Mouse (Mus musculus) CH12.LX (cell line): ENCODE results near the gene Rpp25l. TPM values are rescaled to one million over a fixed set of nuclear protein-coding genes. Genes with fewer than 3 reads are reported as not detected.

Experiments used
- DNase-seq: peaks from one replicate; pipeline ENCODE4 v3.0.0-alpha.2; 2013; ENCODE audit errors: extremely low read depth
- H3K27ac ChIP-seq: 2 replicates; pipeline ENCODE4 v1.5.1; 2012; ENCODE audit warnings: low read depth, mild to moderate bottlenecking, control low read depth, moderate library complexity; ENCODE audit not compliant: insufficient read depth
- H3K27me3 ChIP-seq: replicated peaks from 2 replicates; pipeline ENCODE3; 2012; ENCODE audit warnings: inconsistent platforms
- H3K36me3 ChIP-seq, 2 experiments: replicated peaks in 1 of 2; 2 replicates each; pipeline versions ENCODE3 to v1.6.1; 2012; ENCODE audit warnings: inconsistent platforms in 1 of 2, low read length in 1 of 2, mild to moderate bottlenecking in 1 of 2, mixed read lengths in 1 of 2, moderate library complexity in 1 of 2; ENCODE audit not compliant: control insufficient read depth in 1 of 2, insufficient read depth in 1 of 2
- H3K4me1 ChIP-seq, 2 experiments: 2 replicates each; pipeline ENCODE4 v1.6.1; 2012; ENCODE audit warnings: inconsistent platforms in 1 of 2, moderate library complexity in 1 of 2; ENCODE audit not compliant: insufficient read depth in 2 of 2, control insufficient read depth in 1 of 2
- H3K4me2 ChIP-seq: 2 replicates; pipeline ENCODE4 v1.6.1; 2012; ENCODE audit warnings: low read depth, mild to moderate bottlenecking, control low read depth; ENCODE audit not compliant: poor library complexity, insufficient read depth, severe bottlenecking
- H3K4me3 ChIP-seq, 3 experiments: fragments of 150-350 bp in 1 of 3; sonication (generic) in 1 of 3; replicated peaks in 1 of 3; 2 replicates each; pipeline versions ENCODE3 to v1.5.1; 2011 to 2012; ENCODE audit warnings: low read depth in 2 of 3, low read length in 2 of 3, mild to moderate bottlenecking in 2 of 3, moderate library complexity in 2 of 3, control low read depth in 1 of 3, improper control_type of control experiment in 1 of 3, inconsistent platforms in 1 of 3, mixed read lengths in 1 of 3; ENCODE audit not compliant: poor library complexity in 1 of 3
- H3K79me2 ChIP-seq: replicated peaks from 2 replicates; pipeline ENCODE4 v1.6.1; 2012; ENCODE audit warnings: mild to moderate bottlenecking, moderate library complexity; ENCODE audit not compliant: control insufficient read depth, poor library complexity, insufficient read depth, severe bottlenecking; ENCODE audit errors: extremely low read depth
- H3K9ac ChIP-seq: 2 replicates; pipeline ENCODE4 v1.6.1; 2012; ENCODE audit warnings: low read depth, mild to moderate bottlenecking, control low read depth, moderate library complexity; ENCODE audit not compliant: insufficient read depth
- H3K9me3 ChIP-seq: replicated peaks from 2 replicates; pipeline ENCODE3; 2012; ENCODE audit warnings: low read length, inconsistent platforms, mixed read lengths
- BHLHE40 ChIP-seq: IDR thresholded peaks from 2 replicates; pipeline ENCODE4 v1.6.1; 2011; ENCODE audit warnings: mild to moderate bottlenecking, low read depth, low read length, improper control_type of control experiment
- CHD1 ChIP-seq: IDR thresholded peaks from 2 replicates; pipeline ENCODE4 v1.6.1; 2012; ENCODE audit warnings: low read depth, low read length, improper control_type of control experiment, inconsistent platforms
- CHD2 ChIP-seq: IDR thresholded peaks from 2 replicates; pipeline ENCODE4 v1.6.1; 2011; ENCODE audit warnings: low read length, improper control_type of control experiment
- CTCF ChIP-seq, 2 experiments: IDR thresholded peaks in 1 of 2; conservative IDR thresholded peaks in 1 of 2; 2 replicates each; pipeline ENCODE4 v1.5.1; 2011 to 2012; ENCODE audit warnings: low read depth in 2 of 2, low read length in 2 of 2, improper control_type of control experiment in 1 of 2, inconsistent platforms in 1 of 2, mild to moderate bottlenecking in 1 of 2, moderate library complexity in 1 of 2
- E2F4 ChIP-seq: IDR thresholded peaks from 2 replicates; pipeline ENCODE4 v1.6.1; 2011; ENCODE audit warnings: low read depth, low read length, improper control_type of control experiment; ENCODE audit not compliant: insufficient replicate concordance
- EP300 ChIP-seq: IDR thresholded peaks from 2 replicates; pipeline ENCODE4 v1.6.1; 2011; ENCODE audit warnings: low read length, improper control_type of control experiment
- GABPA ChIP-seq: IDR thresholded peaks from 2 replicates; pipeline ENCODE4 v1.6.1; 2012; ENCODE audit warnings: low read depth, low read length, improper control_type of control experiment, inconsistent platforms; ENCODE audit not compliant: insufficient replicate concordance
- IRF4 ChIP-seq: IDR thresholded peaks from 2 replicates; pipeline ENCODE4 v1.6.1; 2014; ENCODE audit warnings: low read depth, mild to moderate bottlenecking, inconsistent platforms, low read length, improper control_type of control experiment
- KAT2A ChIP-seq: IDR thresholded peaks from 2 replicates; pipeline ENCODE4 v1.6.1; 2012; ENCODE audit warnings: low read length, improper control_type of control experiment, inconsistent platforms; ENCODE audit not compliant: insufficient replicate concordance
- MAFK ChIP-seq: IDR thresholded peaks from 2 replicates; pipeline ENCODE4 v1.6.1; 2011; ENCODE audit warnings: low read length, improper control_type of control experiment; ENCODE audit not compliant: insufficient replicate concordance
- MAX ChIP-seq: IDR thresholded peaks from 2 replicates; pipeline ENCODE4 v1.6.1; 2011; ENCODE audit warnings: low read length, improper control_type of control experiment
- MAZ ChIP-seq: IDR thresholded peaks from 2 replicates; pipeline ENCODE4 v1.6.1; 2012; ENCODE audit warnings: low read depth, mild to moderate bottlenecking, inconsistent platforms, low read length, improper control_type of control experiment, moderate library complexity
- MYC ChIP-seq: IDR thresholded peaks from 2 replicates; pipeline ENCODE4 v1.6.1; 2011; ENCODE audit warnings: low read depth, mild to moderate bottlenecking, improper control_type of control experiment, low read length
- NRF1 ChIP-seq: IDR thresholded peaks from 2 replicates; pipeline ENCODE4 v1.6.1; 2014; ENCODE audit warnings: low read depth, mild to moderate bottlenecking, inconsistent platforms, low read length, improper control_type of control experiment, moderate library complexity
- POLR2AphosphoS2 ChIP-seq: IDR thresholded peaks from 2 replicates; pipeline ENCODE4 v1.6.1; 2011; ENCODE audit warnings: low read depth, low read length, improper control_type of control experiment
- RAD21 ChIP-seq: IDR thresholded peaks from 2 replicates; pipeline ENCODE4 v1.6.1; 2011; ENCODE audit warnings: low read depth, mild to moderate bottlenecking, low read length, improper control_type of control experiment, moderate library complexity
- SIN3A ChIP-seq: IDR thresholded peaks from 2 replicates; pipeline ENCODE4 v1.6.1; 2012; ENCODE audit warnings: low read length, improper control_type of control experiment, inconsistent platforms
- SMC3 ChIP-seq: IDR thresholded peaks from 2 replicates; pipeline ENCODE4 v1.6.1; 2011; ENCODE audit warnings: low read depth, low read length, improper control_type of control experiment
- USF1 ChIP-seq: IDR thresholded peaks from 2 replicates; pipeline ENCODE4 v1.6.1; 2014; ENCODE audit warnings: low read depth, mild to moderate bottlenecking, inconsistent platforms, low read length, improper control_type of control experiment
- USF2 ChIP-seq: conservative IDR thresholded peaks from 2 replicates; pipeline ENCODE4 v1.6.1; 2011; ENCODE audit warnings: low read depth, low read length, improper control_type of control experiment
- ZC3H11A ChIP-seq: IDR thresholded peaks from 2 replicates; pipeline ENCODE4 v1.6.1; 2012; ENCODE audit warnings: low read depth, mild to moderate bottlenecking, inconsistent platforms, low read length, improper control_type of control experiment
- ZKSCAN1 ChIP-seq: IDR thresholded peaks from 2 replicates; pipeline ENCODE4 v1.6.1; 2012; ENCODE audit warnings: low read depth, inconsistent platforms, low read length, improper control_type of control experiment, borderline replicate concordance
- ZMIZ1 ChIP-seq: IDR thresholded peaks from 2 replicates; pipeline ENCODE4 v1.6.1; 2012; ENCODE audit warnings: low read depth, mild to moderate bottlenecking, inconsistent platforms, low read length, improper control_type of control experiment
- ZNF384 ChIP-seq: IDR thresholded peaks from 2 replicates; pipeline ENCODE4 v1.6.1; 2012; ENCODE audit warnings: low read depth, low read length, improper control_type of control experiment, inconsistent platforms
- dilution Hi-C: fragments of 300-500 bp; cut with MboI; formaldehyde crosslinking; loops from 2 replicates; pipeline ENCODE4 v1.14.3; 2020; ENCODE audit warnings: low sequenced_read_pairs; ENCODE audit not compliant: extremely low pct_unique_long_range_greater_than_20kb, extremely low pct_ligation_motif_present
- in situ Hi-C: fragments of 300-500 bp; cut with MboI; formaldehyde crosslinking; loops from 3 replicates; pipeline ENCODE4 v1.14.3; 2019; ENCODE audit warnings: low sequenced_read_pairs, low pct_ligation_motif_present, low pct_unique_long_range_greater_than_20kb, mixed read lengths
- polyA plus RNA-seq: library from polyadenylated mRNA; unstranded; fragments of >175 nt; gene quantifications from 2 replicates; pipeline ENCODE4 v1.2.1, GENCODE M21; 2012; ENCODE audit warnings: low read depth; ENCODE audit not compliant: insufficient read length
- total RNA-seq, 2 experiments: library from RNA; depleted of rRNA; stranded (reverse); fragments of 300-350 nt in 1 of 2; fragments of >200 nt in 1 of 2; gene quantifications; 2 replicates each; pipeline ENCODE4 v1.2.3; 2012 to 2014

Gene Rpp25l
- total and polyA plus RNA-seq, 3 experiments: 48.1 to 72.8 (median 65.3) TPM

DNA sequence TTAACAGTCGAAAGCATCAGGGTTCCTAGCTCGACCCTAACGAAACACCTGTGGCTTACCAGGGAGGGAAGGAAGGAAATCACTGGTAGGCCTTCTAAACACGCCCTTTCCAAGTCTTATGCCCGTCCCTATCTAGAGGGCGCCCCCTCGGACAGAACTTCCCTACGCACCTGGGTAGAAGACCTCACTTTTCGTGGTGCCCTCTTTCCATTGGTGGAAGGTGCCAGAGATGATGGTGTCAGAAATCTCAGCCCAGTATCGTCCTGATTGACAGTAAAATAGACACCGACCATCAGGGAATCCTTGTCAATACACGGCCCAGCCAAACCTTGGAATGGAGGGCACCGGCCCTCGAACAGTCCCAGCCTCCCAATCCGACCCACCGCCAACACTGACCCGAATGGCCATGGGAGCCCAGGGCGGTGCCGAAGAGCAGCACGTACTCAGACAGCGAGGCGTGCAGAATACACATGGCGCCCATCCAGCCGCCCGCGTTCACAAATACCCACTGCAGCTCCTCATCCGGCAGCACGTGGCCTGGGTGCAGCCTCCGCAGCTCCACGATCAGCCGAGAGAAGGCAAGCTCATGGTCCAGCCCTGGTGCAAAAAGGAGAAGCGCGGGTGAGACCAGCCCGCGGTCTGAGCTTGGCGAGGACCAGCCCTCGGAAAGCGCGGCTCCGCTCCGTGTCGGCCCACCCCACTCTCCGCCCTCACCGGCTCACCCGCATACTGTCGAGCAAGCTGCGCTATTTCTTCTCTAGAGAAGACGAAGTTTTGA, 27.2 kb upstream of the Rpp25l start (continued):
- TF ChIP-seq SIN3A: peak; percentile 54; the same call in 1 of the 2 replicates
- no peak for TF ChIP-seq ZKSCAN1
- TF ChIP-seq ZMIZ1: no peak
- TF ChIP-seq CHD1: 0 out of 2 replicates have a peak, but pooled peaks have one; percentile 9
- TF ChIP-seq ZC3H11A: no peak
- peak in 1 of 2 experiments; percentile 49; a peak in 2 of 4 replicates for TF ChIP-seq CTCF (conservative IDR thresholded peaks at IDR 0.05 in 1 of 2, IDR thresholded peaks at IDR 0.05 in 1 of 2; ENCODE audit: low read depth in 2 of 2, low read length in 2 of 2)

DNA sequence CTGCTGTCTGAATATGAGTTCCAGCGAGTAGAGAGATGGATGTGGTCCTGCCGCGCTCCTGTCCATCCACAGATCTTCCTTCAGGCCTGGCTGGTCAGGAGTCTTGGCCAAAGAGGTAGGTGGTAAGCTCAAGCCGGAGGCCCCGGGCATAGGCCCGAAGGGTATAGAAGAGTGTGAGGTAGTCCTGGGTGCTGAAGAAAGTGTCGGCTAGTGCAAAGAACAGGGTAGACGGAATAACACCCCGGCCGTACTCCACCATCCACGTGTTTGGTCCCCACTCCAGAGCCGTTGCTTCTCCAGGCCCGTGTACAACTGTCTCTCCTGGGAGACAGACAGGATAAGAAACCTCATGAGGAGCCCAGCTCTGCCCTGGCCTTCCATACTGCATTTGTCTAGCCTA, 25.9 kb upstream of the Rpp25l start:
- in situ Hi-C loops (no loop called here), dilution Hi-C loops (no loop called here)
- no peak overlapping the region for H3K9ac ChIP-seq
- DNase-seq: no peak
- H3K27me3 ChIP-seq: peaks cover 25% of the 10 kb centered on the region
- TF ChIP-seq IRF4 (no peak), E2F4 (no peak), CTCF (conservative IDR thresholded peaks at IDR 0.05 in 1 of 2, IDR thresholded peaks at IDR 0.05 in 1 of 2; ENCODE audit: low read depth in 2 of 2, low read length in 2 of 2) (no peak), GABPA (no peak), NRF1 (no peak), CHD2 (no peak), MYC (no peak), MAX (no peak), USF2 (no peak), USF1 (no peak), POLR2AphosphoS2 (no peak), MAZ (no peak)
- peaks cover 9% of the 10 kb centered on the region for H3K9me3 ChIP-seq
- H3K4me3 ChIP-seq: no peak overlapping the region
- no peak overlapping the region for H3K27ac ChIP-seq
- 0 out of 2 replicates have a peak, but pooled peaks cover 8% of the 10 kb centered on the region for H3K79me2 ChIP-seq
- H3K36me3 ChIP-seq: peaks cover 13 to 19% of the 10 kb centered on the region in 2 experiments
- peaks cover 8 to 15% of the 10 kb centered on the region in 2 experiments; a peak in 3 of 4 replicates for H3K4me1 ChIP-seq
- H3K4me2 ChIP-seq: no peak overlapping the region

DNA sequence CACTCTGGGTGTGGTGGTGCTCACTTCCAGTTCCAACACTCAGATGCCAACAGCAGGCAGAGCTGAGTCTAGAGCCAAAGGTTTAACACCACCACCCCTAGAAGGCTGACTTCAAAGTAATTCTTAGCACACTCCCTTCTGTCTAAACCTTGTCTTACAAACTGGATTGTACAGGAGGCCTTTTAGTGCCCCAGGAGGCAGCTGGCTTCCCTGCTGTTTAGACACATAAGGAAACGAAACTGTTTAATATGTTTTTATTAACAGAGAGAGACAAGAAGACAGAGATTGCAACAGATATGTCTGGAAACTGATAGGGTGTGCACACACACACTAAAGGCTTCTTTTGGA, 24.9 kb upstream of the Rpp25l start:
- Histone ChIP-seq H3K79me2 (0 out of 2 replicates have a peak, but pooled peaks cover 8% of the 10 kb centered on the region), H3K4me3 (no peak overlapping the region), H3K9ac (no peak overlapping the region), H3K36me3 (peaks cover 13 to 19% of the 10 kb centered on the region in 2 experiments), H3K9me3 (peaks cover 5% of the 10 kb centered on the region), H3K4me2 (no peak overlapping the region), H3K27me3 (peaks cover 26% of the 10 kb centered on the region), H3K27ac (no peak overlapping the region), H3K4me1 (peaks cover 8 to 15% of the 10 kb centered on the region in 2 experiments; a peak in 3 of 4 replicates)
- TF ChIP-seq EP300 (no peak), MAFK (no peak), ZNF384 (no peak), SMC3 (no peak), RAD21 (no peak), BHLHE40 (no peak), KAT2A (no peak), MYC (no peak)
- dilution Hi-C loops: no loop called here
- no peak for DNase-seq
- in situ Hi-C loops: no loop called here
